Mouse (Mus musculus) midbrain, embryonic 13.5 days (tissue): ENCODE measurements around the gene Hid1. TPM values are rescaled to one million over a fixed set of nuclear protein-coding genes. Genes with fewer than 3 reads are reported as not detected.

ENCODE experiments used
- ATAC-seq: fragments of 200-750 bp; cut with Nextera tagmentation; 2 replicates; pipeline ENCODE4 v1.8.0; 2017; ENCODE audit warnings: mild to moderate bottlenecking, moderate TSS enrichment, moderate library complexity
- H3K27ac ChIP-seq: fragments of 300-500 bp; sonication (generic); 2 replicates; pipeline ENCODE4 v1.5.1; 2015; ENCODE audit warnings: inconsistent platforms, mild to moderate bottlenecking, moderate library complexity
- H3K27me3 ChIP-seq: fragments of 300-500 bp; sonication (generic); 2 replicates; pipeline ENCODE4 v1.6.1; 2015; ENCODE audit warnings: mild to moderate bottlenecking, inconsistent platforms
- H3K36me3 ChIP-seq: fragments of 300-500 bp; sonication (generic); 2 replicates; pipeline ENCODE4 v1.6.1; 2015; ENCODE audit warnings: mild to moderate bottlenecking, inconsistent platforms
- H3K4me1 ChIP-seq: fragments of 300-500 bp; sonication (generic); replicated peaks from 2 replicates; pipeline ENCODE4 v1.6.1; 2015; ENCODE audit warnings: inconsistent platforms
- H3K4me2 ChIP-seq: fragments of 300-500 bp; sonication (generic); replicated peaks from 2 replicates; pipeline ENCODE4 v1.6.1; 2015; ENCODE audit warnings: moderate library complexity, mild to moderate bottlenecking, inconsistent platforms
- H3K4me3 ChIP-seq: fragments of 300-500 bp; sonication (generic); replicated peaks from 2 replicates; pipeline ENCODE4 v1.5.1; 2015; ENCODE audit warnings: mild to moderate bottlenecking, inconsistent platforms
- H3K9ac ChIP-seq: fragments of 300-500 bp; sonication (generic); replicated peaks from 2 replicates; pipeline ENCODE4 v1.6.1; 2015; ENCODE audit warnings: mild to moderate bottlenecking, inconsistent platforms
- H3K9me3 ChIP-seq: fragments of 300-500 bp; sonication (generic); 2 replicates; pipeline ENCODE4 v1.6.1; 2016; ENCODE audit warnings: mild to moderate bottlenecking, inconsistent platforms
- WGBS: fragments of 180-500 bp; shearing (Covaris S2); methylation state at CpG from one replicate; pipeline ENCODE4 v1.1.7; 2015; 5-methylcytosine and 5-hydroxymethylcytosine counted together
- polyA plus RNA-seq: library from polyadenylated mRNA; unstranded; fragments of >200 nt; fragmentation: Nextera tagmentation; extraction: Ambion mirVana; gene quantifications from 2 replicates; pipeline ENCODE4 v1.2.1, GENCODE M21; 2015

The Hid1 gene
- polyA plus RNA-seq, 1 experiment from 2014 or later, result 47.4 TPM

DNA sequence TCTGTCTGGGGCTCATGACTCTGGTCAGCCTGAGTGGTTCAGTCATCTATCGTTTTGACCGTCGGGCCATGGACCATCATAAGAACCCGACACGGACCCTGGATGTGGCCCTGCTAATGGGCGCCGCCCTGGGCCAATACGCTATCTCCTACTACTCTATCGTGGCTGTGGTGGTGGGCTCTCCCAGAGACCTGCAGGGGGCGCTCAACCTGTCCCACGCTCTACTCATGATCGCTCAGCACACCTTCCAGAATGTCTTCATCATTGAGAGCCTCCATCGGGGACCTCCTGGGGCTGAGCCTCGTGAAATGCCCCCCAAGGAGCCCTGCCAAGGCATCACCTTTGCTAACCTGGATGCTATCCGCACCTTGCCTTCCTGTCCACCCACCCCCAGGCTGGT is 38.2 kb downstream of the Hid1 start:
- H3K9ac ChIP-seq, result no peak overlapping the region
- no peaks in the 10 kb centered on the region; the same call in 1 of the 2 replicates for H3K9me3 ChIP-seq
- peaks cover 3% of the 10 kb centered on the region for H3K4me1 ChIP-seq
- H3K4me2 ChIP-seq, result no peak overlapping the region
- H3K36me3 ChIP-seq, result no peaks in the 10 kb centered on the region
- H3K27ac ChIP-seq, result no peak overlapping the region
- WGBS, result 72% methylated on average over 15 of the region's 15 CpGs
- peaks cover 43% of the 10 kb centered on the region for H3K27me3 ChIP-seq
- no peak for ATAC-seq
- H3K4me3 ChIP-seq, result no peak overlapping the region

GRCm38 (mm10) chr11:115326730-115327129 is 40.8 kb downstream of the Hid1 start:
- Histone ChIP-seq H3K4me2 (no peak overlapping the region), H3K4me1 (peaks cover 15% of the 10 kb centered on the region), H3K9me3 (no peaks in the 10 kb centered on the region; the same call in 1 of the 2 replicates), H3K4me3 (no peak overlapping the region), H3K27ac (no peak overlapping the region), H3K9ac (no peak overlapping the region), H3K36me3 (no peaks in the 10 kb centered on the region), H3K27me3 (peaks cover 49% of the 10 kb centered on the region)
- no peak for ATAC-seq
- 71% methylated on average over 7 of the region's 7 CpGs for WGBS

DNA sequence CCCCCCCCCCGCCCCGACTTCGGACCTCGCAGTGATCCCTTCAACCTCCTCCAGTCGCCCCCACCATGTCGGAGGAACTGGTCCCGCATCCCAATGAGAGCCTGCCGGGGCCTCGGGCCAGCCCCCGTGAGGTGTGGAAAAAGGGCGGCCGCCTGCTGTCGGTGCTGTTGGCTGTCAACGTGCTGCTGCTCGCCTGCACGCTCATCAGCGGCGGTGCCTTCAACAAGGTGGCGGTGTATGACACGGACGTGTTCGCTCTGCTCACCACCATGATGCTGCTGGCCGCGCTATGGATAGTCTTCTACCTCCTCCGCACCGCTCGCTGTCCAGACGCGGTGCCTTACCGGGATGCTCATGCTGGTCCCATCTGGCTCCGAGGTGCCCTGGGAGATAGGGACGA is 44.2 kb downstream of the Hid1 start:
- Histone ChIP-seq H3K9me3 (no peaks in the 10 kb centered on the region), H3K36me3 (no peaks in the 10 kb centered on the region), H3K4me2 (peak overlapping the region; percentile 5; the same call in 1 of the 2 replicates), H3K4me3 (no peak overlapping the region), H3K27ac (no peak overlapping the region), H3K27me3 (peaks cover 77% of the 10 kb centered on the region), H3K4me1 (peaks cover 34% of the 10 kb centered on the region), H3K9ac (no peak overlapping the region; the same call in 1 of the 2 replicates)
- WGBS, result 23% methylated on average over 32 of the region's 32 CpGs
- ATAC-seq, result no peak

DNA sequence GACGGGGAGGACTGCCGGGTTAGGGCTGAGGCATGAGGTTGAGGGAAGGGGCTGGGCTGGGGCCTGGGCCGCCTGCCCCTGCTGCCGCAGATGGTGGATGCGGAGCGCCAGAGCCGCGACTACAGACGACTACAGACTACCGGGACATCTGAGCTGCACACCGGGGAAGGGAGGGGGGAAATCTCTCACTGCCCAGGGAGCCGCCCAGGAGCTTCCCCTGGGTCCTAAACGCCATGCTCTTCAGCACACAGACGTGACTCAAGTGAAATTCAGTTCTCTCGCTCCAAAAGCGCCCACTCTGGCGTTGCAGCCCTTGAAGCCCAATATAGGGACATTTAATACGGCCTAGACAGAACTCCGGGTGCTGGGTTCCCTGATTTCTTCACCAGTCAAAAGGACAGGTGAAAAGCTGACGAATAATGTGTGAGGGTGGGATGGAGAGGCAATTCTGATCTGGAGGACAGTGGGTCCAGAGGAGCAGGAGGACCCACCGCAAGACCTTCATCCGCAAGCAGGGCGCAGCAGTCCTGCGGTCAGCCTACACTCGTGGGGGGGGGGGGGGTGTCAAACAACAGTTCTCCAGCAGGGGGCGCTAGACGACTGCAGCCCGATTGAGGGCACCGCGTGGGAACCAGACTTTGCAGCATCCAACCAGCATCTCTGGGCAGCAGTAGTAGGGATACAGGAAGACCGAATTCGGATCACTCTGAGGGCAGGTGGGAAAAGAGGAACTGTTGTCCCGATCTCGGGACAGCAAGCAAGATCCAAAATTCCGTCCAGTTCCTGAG is 45.5 kb downstream of the Hid1 start, which contains the start of gene Ush1g:
Gene Ush1g, minus strand, starts transcription at position 136 of the 788 bp plus-strand sequence.
- H3K27ac ChIP-seq, result no peak within 1 kb of the TSS
- peaks cover 89% of the 10 kb centered on the region for H3K27me3 ChIP-seq
- H3K9ac ChIP-seq, result no peak within 1 kb of the TSS; the same call in 1 of the 2 replicates
- H3K4me3 ChIP-seq, result peak within 1 kb of the TSS; percentile 14
- peaks cover 40% of the 10 kb centered on the region for H3K4me1 ChIP-seq
- H3K4me2 ChIP-seq, result peak within 1 kb of the TSS; percentile 30
- ATAC-seq, result peak; percentile 29; the same call in 1 of the 2 replicates
- H3K36me3 ChIP-seq, result no peaks in the 10 kb centered on the region
- H3K9me3 ChIP-seq, result no peaks in the 10 kb centered on the region
- 4% methylated on average over 35 of the region's 35 CpGs for WGBS

DNA sequence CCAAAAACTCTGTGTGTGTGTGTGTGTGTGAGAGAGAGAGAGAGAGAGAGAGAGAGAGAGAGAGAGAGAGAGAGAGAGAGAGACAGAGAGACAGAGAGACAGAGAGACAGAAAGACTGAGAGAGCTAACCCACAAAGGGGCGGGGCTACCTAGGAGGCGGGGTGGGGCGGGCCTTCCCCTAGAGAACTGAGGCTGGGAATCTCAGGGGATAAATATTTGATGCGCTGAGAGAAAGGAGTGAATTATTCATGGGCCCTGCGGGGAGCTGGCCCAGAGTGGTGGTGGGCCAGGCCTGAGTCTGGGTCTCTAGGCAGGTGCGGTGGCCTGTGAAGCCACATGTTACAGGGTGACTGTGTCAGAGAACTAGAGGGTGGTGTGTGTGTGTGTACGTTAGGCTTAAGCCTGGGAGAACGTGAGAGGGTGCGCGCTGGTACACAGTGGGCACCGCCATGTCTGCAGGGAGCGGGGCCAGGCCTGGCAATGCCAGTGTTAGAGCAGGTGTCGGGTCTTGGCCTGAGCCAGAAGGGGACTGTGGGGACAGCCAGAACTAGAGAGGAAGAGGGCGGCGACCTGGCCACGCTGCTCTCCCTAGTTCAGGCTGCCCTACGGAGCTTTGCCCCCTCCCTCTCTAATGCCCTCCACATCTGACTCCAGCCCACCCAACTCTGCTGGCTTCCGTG is 47.7 kb downstream of the Hid1 start:
- 4% methylated on average over 18 of the region's 18 CpGs for WGBS
- no peak overlapping the region for H3K9ac ChIP-seq
- no peaks in the 10 kb centered on the region for H3K9me3 ChIP-seq
- no peak overlapping the region for H3K4me3 ChIP-seq
- no peak overlapping the region for H3K4me2 ChIP-seq
- H3K4me1 ChIP-seq, result peaks cover 40% of the 10 kb centered on the region
- H3K27me3 ChIP-seq, result peaks cover 100% of the 10 kb centered on the region
- H3K36me3 ChIP-seq, result no peaks in the 10 kb centered on the region
- no peak overlapping the region for H3K27ac ChIP-seq
- peak; percentile 44; the same call in 1 of the 2 replicates for ATAC-seq

DNA sequence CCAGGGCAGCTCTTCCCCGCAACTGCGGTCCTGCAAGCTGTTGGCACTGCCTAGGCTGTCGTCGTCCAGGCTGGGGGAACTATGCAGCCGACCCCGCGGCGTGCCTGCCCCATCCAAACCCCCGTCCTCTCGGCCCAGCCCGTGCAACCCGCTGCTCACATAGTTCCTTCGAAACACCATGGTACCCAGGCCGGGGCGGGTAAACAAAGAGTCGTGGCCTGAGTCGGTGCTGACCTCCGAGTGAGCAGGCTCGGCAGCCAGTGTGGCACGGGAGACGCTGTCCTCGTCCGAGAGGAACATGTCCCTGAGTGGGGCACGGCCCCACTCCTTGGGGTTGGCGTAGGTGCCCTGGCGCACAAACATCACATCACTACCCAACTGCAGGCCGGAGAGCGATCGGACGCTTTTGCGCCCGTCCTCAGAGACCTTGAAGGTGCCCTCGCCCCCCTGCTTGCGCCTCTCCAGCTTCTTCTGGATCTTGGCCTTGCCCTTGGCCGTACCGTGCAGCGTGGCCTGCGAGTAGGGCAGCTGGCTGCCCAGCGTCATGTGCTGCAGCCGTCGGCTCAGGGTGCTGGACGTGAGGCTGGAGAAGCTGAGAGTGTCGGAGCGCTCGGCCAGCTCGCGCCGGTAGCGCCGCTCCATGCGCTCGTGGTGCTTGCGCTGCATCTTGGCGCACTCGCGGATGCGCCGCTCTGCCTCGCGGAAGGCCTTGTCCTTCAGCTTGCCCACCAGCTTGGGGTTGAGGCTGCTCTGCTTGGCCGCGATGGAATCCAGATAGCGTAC is 49.1 kb downstream of the Hid1 start:
- 4% methylated on average over 63 of the region's 63 CpGs for WGBS
- no peak for ATAC-seq
- H3K27me3 ChIP-seq, result peaks cover 98% of the 10 kb centered on the region
- H3K27ac ChIP-seq, result no peak overlapping the region
- H3K9ac ChIP-seq, result no peak overlapping the region
- H3K4me2 ChIP-seq, result peak overlapping the region; percentile 3
- no peaks in the 10 kb centered on the region for H3K36me3 ChIP-seq
- H3K9me3 ChIP-seq, result no peaks in the 10 kb centered on the region
- peak overlapping the region; percentile 7 for H3K4me3 ChIP-seq
- peaks cover 38% of the 10 kb centered on the region for H3K4me1 ChIP-seq

DNA sequence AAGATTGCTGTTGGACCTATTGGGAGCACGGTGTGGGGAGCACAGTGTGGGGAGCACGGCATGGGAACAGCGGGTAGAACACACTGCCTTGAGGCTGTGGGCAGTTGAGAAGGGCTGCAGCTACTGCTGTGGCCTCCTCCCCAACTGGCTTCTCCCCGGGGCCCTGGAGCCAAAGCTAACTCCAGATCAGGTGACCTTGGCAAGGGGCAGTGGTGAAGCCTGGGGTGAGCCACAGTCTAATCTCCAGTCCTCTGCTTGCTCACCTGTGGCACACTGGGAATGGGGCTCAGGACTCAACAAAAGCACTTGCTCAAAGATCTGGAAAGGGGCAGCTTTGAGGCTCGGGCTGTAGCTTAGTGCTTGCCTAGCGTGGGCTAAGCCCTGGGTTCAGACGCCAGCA is 50.4 kb downstream of the Hid1 start:
- H3K4me2 ChIP-seq, result no peak overlapping the region
- no peaks in the 10 kb centered on the region for H3K36me3 ChIP-seq
- H3K9me3 ChIP-seq, result no peaks in the 10 kb centered on the region
- no peak for ATAC-seq
- peaks cover 98% of the 10 kb centered on the region for H3K27me3 ChIP-seq
- H3K27ac ChIP-seq, result no peak overlapping the region
- peaks cover 30% of the 10 kb centered on the region for H3K4me1 ChIP-seq
- no peak overlapping the region for H3K9ac ChIP-seq
- 64% methylated on average over 7 of the region's 7 CpGs for WGBS
- H3K4me3 ChIP-seq, result no peak overlapping the region

DNA sequence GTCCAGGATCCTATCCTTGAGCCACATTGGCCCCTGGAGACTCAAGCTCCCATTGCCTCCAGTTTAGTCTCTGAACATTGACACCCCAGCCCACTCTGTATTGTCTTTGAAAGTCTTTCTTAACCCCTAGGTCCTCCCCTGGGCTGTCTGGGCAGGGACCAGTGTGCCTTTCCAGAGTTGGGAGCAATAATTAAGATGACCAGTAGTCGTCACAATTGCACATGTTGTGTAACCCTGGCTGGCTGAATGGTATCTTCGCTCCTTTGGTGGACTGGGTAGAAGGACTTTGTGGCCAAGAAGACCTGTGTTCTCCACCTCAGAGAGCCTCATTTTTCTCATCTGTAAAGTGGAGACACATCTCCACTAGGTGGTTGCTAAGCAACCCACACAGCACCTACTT is 53.3 kb downstream of the Hid1 start:
- Histone ChIP-seq H3K4me1 (peaks cover 12% of the 10 kb centered on the region), H3K9me3 (no peaks in the 10 kb centered on the region), H3K4me3 (no peak overlapping the region), H3K4me2 (no peak overlapping the region), H3K27ac (no peak overlapping the region), H3K27me3 (peaks cover 71% of the 10 kb centered on the region), H3K36me3 (no peaks in the 10 kb centered on the region), H3K9ac (no peak overlapping the region)
- no peak for ATAC-seq
- WGBS, result 45% methylated on average over 2 of the region's 2 CpGs

DNA sequence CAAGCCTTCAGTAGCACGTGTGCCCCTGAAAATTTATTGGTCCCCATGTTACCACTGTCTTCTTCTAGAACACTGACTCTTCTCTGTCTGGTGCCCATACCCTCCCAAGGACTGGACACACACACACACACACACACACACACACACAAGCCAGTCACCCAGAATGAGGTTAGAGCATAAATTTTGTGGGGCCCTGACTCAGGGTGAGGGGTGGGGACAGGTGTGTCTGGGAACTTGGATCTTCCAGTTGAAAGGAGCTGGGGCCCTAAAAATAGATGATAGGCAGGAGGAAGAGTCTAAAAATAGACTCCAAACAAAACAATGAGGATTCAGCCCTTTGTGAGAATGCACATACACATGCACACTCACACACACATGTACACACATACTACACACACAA is 58.8 kb downstream of the Hid1 start:
- no peak for ATAC-seq
- H3K27ac ChIP-seq, result no peak overlapping the region
- H3K9ac ChIP-seq, result no peak overlapping the region
- peaks cover 24% of the 10 kb centered on the region for H3K27me3 ChIP-seq
- 0 out of 2 replicates have a peak, but pooled peaks cover 6% of the 10 kb centered on the region for H3K4me1 ChIP-seq
- no peak overlapping the region for H3K4me2 ChIP-seq
- no peaks in the 10 kb centered on the region for H3K36me3 ChIP-seq
- 72% methylated on average over 1 of the region's 1 CpGs for WGBS
- H3K9me3 ChIP-seq, result no peaks in the 10 kb centered on the region
- H3K4me3 ChIP-seq, result no peak overlapping the region

DNA sequence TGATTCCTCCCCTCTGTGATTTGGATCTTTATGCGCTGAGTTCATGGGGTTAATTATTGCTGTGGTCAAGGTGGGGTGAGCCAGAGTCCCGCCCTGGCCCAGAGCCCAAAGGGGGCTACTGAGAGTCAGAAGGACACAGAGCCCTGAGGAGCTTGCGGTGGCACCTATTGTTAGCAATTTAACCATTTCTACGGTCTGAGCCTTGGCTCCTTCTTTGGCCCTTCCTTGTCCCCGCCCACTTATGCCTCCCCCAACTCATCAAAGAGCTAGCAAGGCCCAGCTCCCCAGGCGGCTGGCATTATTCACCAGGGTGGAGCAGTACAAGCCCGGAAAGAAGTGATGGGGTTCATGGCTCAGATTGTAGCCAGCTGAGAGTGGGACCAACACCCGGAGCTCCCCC is 60.7 kb downstream of the Hid1 start, which contains the start of gene Otop2:
Gene Otop2, plus strand, starts transcription at position 301 of the 400 bp plus-strand sequence.
- Histone ChIP-seq H3K4me2 (no peak within 1 kb of the TSS), H3K9ac (no peak within 1 kb of the TSS), H3K9me3 (no peaks in the 10 kb centered on the region), H3K4me3 (no peak within 1 kb of the TSS), H3K36me3 (no peaks in the 10 kb centered on the region), H3K4me1 (0 out of 2 replicates have a peak, but pooled peaks cover 6% of the 10 kb centered on the region), H3K27ac (no peak within 1 kb of the TSS), H3K27me3 (0 out of 2 replicates have a peak, but pooled peaks cover 7% of the 10 kb centered on the region)
- 15% methylated on average over 8 of the region's 8 CpGs for WGBS
- no peak for ATAC-seq

- H3K9me3 ChIP-seq, result no peaks in the 10 kb centered on the region
- 0 out of 2 replicates have a peak, but pooled peaks cover 6% of the 10 kb centered on the region for H3K4me1 ChIP-seq
- WGBS, result 80% methylated on average over 8 of the region's 8 CpGs
- H3K4me2 ChIP-seq, result no peak overlapping the region
- H3K9ac ChIP-seq, result no peak overlapping the region
- no peak overlapping the region for H3K27ac ChIP-seq
- H3K36me3 ChIP-seq, result no peaks in the 10 kb centered on the region
- H3K4me3 ChIP-seq, result no peak overlapping the region
- H3K27me3 ChIP-seq, result 0 out of 2 replicates have a peak, but pooled peaks cover 7% of the 10 kb centered on the region
- ATAC-seq, result no peak
Observed at GRCm38 (mm10) chr11:115303167-115303566, 64.4 kb downstream of the Hid1 start.
